Mouse (Mus musculus) adrenal gland, adult 8-10 months (tissue): ENCODE measurements around the gene Atg2a. TPM values are rescaled to one million over a fixed set of nuclear protein-coding genes. Genes with fewer than 3 reads are reported as not detected.
"Not testable (repeated sequence)": the region's sequence is repeated elsewhere in the genome, so short reads cannot be mapped to it uniquely, and the experiment has no call there.

Experiments used
- DNase-seq: peaks from one replicate; pipeline ENCODE4 v3.0.0; 2022
- total RNA-seq, 4 experiments: library from RNA; stranded (reverse); gene quantifications; 2 replicates each; pipeline ENCODE4 v1.2.4; 2022

Atg2a gene
- total RNA-seq, 4 experiments from 2014 or later: 38.6 to 57.9 (median 48.3) TPM

DNA sequence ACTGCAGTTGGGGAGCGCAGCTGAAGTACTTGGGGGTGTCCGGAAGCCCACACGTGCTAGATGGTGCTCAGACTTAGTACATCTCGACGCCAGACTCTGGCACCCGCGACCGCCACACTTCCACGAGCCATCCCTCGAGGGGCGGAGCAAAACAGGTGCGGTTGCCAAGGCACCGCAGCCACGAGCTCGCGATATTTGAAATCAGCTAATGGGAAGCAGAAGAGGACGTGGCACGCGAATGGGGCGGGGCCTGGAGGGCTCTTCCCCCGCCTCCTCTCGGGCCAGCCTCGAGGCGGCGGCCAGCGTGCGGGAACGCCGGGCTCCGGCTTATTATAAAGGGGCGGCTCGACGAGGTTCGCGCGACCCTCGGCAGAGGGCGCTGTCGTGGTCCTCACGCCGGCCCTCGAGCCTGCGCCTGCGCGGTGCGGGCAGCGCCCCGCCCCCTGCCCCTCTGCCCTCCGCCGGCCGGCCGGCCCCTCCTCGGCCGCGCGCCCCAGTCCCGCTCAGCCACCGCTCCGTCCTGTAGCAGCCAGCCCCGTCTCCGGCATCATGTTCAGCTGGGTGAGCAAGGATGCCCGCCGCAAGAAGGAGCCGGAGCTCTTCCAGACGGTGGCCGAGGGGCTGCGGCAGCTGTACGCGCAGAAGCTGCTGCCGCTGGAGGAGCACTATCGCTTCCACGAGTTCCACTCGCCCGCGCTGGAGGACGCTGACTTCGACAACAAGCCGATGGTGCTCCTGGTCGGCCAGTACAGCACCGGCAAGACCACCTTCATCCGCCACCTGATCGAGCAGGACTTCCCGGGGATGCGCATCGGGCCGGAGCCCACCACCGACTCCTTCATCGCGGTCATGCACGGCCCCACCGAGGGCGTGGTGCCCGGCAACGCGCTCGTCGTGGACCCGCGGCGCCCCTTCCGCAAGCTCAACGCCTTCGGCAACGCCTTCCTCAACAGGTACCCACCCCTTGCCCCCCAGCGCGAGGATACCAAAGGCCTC, 35.3 kb downstream of the Atg2a start, which contains the start of gene Ehd1:
Ehd1 (plus strand) TSS at position 300 of the 996 bp plus-strand sequence.
- peak; percentile 98 for DNase-seq

DNA sequence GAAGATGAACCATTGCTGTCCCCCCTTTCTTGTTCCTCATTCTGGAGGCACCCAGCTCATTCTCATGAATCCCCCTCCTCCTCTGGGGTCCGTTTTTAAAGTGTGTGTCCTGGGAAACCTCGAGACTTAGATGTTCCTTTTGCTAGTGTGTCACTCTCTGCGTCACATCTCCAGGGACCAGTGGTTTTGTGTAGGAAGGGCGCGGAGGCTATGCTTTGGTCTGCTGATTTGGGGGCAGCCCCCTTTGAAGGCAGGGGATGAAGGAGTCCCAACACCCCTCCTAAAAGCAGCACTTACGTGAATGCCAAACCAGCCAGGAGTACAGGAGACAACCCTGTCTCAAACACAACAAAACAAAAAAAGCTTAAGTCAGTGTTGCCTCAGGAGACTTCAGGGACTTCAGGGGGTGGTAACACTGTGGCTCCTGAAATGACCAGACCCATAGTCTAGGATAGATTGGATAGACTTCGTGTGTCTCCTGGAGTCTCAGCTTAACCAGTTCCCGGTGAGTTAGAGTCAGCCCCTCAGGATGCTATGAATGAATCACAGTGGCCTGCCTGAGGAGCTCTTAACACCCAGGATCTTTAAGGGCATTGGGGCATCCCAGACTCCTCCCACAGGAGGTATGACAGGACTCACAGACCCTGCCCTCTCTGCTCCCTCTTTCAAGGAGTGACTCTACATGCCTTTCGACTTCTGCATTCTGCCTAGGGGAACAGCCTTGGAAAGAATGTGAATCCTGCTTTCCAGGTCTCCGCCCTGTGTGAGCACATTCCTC, 36.4 kb downstream of the Atg2a start:
- DNase-seq: peak; percentile 82

DNA sequence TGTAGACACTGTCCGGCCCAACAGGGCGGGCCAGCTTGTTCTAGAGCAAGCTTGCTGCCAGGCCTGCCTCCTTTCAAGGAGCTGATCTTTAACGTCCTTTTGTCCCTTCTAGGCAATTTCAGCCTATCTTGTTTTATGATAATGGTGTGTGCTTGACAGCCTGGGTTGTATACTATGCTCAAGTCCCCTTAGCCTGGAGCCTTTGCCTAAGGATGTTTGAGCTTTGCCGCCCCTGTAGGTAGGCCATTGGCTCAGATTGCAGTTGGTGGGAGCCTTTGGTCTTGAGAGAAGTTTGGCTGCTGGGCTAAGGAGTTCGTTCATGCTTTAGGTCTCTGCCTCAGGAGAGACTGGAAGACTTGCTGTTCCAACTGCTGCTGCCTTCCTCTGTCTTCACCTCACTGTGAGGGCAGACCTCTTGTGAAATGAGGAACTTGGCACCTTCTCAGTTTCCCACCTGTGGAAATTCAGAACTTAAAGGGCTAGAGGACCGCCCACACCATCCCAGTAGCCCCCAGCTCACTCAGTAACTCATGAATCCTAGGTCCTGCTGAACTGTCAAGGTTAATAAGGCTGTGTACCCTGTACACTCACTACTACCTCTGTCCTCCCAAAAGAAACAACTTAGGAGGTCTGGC, 37.1 kb downstream of the Atg2a start:
- DNase-seq: no peak

DNA sequence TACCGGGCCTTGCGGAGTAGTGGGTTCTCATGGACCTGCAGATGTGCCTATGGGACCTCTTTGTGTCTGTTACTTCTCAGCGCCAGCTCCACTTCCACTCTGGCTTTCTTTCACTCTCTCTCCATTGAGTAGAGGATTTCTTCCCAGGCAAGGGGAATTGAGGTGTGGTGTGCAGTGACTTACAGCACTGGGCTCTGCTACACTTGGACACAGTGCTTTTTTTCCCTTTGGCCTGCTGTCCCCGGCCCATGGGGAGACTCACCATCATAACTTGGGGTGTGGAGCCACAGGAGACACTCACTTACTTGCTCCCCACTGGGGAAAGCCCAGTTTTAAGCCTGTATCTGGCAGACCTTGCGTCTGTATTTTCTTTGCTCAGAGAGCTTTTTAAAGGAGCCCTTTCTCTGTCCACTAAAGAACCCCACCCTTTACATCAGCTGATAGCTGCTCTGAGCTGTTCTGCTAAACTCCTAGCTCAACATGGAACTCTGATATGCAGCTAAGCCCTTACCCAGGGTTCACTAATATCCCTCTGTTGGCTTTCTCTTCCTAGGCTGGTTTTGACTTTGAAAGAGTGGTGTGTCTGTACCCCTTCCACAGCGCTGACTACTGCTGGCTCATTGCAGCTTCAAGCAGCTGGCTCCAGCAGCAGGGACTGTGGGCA, 38.1 kb downstream of the Atg2a start:
- DNase-seq: no peak

DNA sequence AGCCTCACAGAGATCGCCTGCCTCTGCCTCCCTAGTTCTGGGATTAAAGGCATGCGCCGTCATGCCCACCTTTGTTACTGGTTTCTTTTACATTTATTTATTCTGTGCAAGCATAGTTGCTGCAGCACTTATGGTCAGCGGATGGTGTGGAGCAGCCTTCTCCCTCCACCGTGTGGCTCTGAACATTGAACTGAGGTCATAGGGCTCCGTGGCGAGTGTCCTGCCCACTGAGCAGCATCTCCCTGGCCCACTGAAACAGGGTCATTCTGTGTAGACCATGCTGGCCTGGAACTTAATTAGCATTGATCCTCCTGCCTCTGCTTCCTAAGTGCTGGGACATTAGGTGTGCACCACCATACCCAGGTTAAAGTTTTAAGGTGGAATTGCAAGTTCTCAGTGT, 39.1 kb downstream of the Atg2a start:
- DNase-seq: no peak

DNA sequence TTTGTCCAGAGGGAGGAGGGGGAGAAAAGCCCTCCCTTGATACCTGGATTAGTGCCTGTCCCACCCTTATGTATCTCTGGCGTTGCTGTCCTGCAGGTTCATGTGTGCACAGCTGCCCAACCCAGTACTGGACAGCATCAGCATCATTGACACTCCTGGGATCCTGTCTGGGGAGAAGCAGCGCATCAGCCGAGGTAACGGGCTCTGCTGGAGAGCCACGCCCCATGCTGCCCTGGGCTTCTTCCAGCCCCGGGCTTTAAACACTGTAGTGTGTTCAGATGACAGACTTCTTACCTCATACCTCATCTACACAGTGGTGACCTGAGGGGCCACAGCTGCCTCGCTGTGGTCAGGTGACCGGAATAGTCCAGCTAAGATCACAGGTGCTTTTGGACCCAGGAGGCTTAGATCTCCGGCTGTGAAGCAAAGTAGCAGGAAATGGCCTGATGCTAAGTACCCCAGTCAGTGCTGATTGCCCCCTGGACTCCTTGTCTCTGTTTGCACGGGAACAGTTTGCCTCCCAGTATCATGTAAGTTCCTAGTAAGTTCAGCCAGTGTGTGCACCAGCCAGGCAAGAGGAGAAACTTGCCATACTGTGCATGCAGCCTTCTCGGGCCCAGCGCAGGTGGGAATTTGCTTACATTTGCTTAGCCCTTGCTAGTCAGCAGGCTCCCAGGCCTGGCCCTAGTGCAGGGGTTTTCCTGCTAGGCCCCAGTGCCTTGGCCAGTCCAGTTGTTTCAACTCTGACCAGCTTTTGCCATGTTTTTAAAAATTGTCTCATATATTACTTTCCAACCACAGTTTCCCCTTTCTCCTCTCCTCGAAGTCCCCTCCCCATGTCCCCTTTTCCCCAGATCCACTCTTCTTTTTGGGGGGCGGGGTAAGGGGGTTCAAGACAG, 39.9 kb downstream of the Atg2a start:
- no peak for DNase-seq

DNA sequence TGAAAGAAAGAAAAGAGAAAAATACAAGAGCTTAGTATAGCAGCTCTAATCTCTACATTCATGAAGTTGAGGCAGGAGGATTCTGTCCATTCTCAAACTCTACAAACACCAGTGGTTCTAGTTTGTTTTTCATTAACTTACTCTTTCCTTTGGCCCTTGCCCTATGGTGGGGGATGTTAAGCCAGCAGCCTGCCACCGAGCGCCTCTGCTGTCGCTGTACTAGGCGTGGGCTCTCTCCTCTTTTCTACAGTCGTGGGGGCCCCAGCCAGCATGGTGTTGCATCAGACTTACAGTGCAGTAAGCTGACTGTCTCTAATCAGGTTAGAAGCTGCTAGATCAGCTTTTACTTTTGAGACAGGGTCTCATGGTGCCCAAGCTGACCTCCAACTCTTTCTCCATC, 41.5 kb downstream of the Atg2a start:
- no peak for DNase-seq

DNA sequence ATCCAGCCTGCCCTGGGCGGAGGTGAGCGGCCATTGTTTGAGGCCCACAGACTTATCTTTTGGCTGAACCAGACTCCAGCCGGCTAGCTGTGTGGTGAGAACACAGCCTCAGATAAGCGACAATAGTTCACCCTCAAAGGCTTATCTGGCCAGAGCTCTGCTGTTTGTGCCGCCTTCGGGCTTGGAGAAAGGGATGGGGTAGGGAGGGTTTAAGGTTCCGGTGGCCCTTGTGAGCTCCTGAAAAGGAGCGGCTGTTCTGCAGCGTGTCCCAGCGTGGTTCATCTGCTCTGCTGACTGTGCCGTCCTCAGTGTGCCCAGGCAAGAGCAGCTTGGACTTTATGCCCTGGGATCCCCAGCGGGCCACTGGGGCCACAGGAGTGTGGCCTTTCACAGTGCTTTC, 43.0 kb downstream of the Atg2a start:
- DNase-seq: no peak

DNA sequence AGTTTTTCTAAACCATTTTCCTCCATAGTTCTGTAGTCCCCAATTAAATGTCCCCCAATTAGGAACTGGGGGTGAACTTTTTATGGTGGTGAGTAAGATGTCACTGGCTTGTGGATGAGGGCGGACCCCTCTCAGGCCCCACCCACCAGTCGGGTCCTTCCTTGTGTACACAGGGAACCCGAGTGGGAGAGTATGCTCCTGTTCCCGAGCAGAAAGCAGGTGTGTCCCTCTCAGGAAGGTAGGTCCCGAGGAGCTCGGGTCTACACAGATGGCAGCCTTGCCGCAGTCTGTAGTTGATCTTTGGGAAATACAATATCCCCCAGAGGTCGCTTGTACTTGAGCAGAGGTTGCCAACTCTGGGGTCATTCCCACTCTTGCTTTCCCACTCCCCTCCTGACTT, 43.8 kb downstream of the Atg2a start:
- no peak for DNase-seq

DNA sequence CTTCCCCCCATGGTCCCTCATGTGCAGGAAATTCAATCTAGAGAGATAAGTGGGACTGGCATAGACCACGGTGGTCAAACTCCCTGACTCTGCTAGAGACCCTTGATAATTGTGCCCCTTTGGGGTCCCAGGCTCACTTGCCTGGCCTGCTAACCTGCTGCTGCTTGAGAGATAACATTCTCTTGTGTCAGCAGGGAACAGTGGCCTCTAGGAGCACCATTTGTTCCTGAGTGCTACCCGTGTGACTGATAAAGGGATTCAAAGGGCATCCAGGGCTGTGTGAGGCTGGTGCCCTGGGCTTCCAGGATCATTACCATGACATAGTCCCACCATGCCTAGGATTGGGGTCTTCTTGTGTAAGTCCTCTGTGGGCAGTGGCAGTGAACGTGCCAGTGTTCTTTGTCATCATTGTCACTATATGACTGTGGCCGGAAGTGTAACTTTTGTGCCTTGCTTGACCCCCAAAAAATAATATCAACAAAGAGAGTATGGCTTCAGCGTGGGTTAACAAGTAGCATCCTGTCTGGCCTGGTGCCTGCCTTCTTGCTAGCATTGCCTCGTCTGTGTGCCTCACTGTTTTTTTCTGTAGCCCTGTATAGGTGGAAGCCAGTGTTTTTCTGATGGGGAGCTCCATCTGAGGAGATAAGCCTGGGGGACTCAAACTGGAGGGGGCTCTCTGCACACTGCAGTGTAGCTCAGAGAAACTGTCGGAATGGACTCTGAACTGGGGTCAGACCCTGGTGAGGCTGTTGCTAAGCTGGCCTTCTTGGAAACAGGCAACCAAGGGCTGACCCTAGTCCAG, 44.4 kb downstream of the Atg2a start:
- DNase-seq: no peak

DNA sequence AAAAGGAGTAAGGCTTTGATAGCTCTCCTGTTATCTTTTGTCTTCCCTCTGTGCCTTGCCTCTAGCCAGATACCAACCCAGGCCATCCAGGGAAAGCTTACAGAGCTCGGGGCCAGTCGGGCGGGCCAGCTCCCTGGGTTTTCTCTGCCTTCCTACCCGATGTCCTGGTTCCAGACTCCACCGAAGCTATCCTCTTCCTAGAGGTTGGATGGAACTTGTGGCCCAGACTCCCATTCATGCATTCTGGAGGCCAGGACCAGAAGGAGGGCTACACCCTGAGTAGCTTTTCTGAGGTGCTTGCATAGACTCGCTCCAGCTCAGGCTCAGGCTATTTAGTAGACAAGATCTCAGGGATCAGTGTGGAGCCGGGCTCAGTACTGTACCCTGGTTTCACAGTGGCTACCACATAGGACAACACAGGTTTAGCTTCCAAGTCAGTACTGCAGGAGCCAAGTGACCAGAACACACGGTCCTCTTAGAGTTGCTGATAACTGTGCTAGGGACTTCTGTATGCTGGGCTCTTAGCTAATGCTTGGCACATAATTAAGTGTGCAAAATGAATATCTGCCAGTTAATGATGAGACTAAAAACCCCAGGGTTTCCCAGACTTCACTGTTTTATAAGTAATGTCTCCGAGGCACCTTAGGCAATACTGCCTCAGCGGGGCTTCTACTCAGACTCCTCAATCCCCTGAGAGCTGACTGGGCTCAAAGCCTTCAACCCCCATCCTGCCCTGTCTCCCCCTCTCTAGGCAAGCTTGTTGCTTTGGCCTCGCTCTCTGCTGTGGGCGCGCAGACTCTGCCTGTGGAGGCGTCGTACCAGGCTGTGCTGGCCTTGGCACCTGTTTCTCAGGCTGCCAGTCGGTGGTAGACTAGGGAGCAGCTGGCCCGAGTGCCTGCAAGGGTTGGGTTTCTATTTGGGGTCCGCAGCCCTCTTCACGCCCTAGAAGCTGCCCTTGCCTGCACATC, 45.2 kb downstream of the Atg2a start:
- DNase-seq: no peak

DNA sequence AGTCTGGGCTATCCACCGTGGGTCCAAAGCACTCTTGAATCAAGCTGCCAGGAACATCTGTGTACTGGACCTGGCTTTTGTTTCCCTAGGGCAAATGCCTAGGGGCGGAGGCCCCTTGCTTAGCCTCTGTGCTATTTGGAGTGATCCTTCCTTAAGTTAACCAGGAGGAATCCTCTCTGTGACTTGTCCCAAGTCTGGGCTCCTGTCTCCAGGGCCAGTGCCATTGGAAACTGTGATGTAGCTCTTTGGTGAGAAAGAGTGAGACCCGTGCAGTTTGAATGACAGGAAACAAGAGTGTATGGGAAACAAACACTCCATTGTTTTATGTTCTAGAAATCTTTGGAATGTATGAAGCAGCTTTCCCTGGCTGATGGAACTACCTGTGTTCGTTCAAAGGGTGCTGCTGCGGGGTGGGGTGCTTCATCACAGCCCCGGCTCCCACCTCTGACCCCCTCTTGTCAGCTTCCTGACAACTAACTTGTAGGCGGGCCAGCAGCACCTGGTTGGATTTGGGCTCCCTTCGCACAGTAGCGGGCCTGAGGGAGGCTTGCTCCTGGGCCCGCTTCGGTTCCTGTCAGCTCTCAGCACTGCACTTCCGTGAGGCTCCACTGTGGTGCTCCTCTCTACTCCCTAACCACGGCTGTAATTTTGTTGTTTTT, 46.9 kb downstream of the Atg2a start:
- no peak for DNase-seq

DNA sequence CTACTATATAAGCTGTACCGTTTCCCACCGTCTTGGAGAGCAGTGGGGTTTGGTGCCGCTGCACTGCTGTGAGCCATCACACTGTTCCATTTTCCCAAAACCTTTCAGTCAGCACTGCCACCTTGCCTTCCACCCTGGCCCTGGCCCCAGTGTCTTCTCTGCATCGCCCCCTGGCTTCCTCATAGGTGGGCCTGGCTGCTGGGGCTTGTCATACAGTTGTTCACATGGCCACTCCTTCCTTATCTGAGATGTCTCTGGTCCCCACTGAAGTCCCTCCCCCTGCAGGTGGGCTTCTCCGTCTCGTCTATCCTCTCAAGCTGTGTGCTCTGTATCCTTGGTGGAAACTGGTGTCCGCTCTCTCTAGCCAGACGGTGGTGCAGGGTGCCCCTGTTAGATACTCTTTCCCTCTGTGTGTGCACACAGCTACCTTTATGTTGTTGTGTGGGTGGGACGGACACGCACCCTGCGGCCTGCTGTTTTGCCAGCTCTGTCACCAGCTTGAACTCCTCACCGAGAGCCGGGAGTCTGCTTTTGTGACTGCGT, 48.3 kb downstream of the Atg2a start:
- DNase-seq: no peak

DNA sequence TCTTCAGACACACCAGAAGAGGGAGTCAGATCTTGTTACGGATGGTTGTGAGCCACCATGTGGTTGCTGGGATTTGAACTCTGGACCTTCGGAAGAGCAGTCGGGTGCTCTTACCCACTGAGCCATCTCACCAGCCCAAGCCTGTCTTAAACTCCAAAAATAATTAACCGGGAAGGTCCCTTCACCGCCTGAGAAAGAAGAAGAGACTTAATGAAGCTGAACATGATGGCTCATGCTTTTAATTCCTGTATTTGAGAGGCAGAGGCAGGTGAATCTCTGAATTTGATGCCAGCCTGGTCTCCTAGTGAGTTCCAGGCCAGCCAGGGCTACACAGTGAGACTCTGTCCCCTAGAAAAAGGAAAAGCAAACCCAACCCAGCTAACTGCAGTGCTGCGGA, 49.2 kb downstream of the Atg2a start:
- not testable (repeated sequence) for DNase-seq

DNA sequence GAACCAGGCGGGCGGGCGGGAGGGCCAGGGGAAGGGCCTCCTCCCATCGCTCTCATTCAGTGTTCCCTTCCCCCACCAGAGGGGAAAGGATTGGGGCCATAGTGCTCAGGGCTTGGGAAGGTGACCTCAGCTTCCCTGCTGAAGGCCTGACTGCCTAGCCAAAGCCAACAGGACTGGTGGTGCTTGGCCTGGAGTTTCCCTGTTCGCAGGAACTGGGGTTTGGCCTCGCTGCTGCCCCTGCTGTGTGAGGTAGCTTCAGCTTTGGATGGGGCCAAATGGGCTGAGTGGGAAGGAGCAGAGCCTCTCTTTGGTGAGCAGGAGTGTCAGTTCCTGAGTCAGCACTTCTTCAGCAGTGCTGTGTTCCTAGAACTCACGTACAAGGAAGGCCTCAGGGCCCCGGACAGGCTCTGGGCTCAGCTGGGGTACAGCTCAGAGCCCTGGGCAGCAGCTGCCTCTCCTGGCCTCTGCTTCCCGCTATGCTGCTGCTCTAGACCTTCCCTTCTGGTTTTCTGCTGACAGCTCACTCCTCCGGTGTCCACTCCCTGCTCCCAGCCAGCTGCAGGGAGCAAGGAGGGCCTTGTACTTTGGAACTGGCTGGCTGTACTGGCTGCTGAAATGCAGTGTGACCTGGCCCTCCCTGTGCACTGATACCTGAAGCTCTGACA, 49.8 kb downstream of the Atg2a start:
- no peak for DNase-seq

DNA sequence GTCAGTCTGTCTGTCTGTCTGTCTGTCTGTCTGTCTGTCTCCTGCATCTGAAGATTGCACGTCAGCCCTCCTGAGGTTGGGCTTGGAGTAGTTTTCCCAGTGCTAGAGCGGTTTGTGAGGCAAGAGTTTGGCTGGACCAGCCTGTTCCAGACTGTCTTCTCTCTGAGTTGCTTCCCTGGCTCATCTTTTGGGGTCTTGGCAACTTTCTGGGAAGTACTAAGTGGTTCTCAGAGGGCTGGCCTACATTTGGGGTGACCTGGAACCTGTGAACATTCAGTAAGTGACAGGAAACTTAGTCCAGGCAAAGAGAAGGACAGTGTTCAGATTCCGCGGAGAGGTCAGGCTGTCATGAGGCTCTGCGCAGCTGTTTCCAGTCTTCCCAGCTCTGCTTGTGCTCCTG, 50.8 kb downstream of the Atg2a start:
- DNase-seq: no peak

DNA sequence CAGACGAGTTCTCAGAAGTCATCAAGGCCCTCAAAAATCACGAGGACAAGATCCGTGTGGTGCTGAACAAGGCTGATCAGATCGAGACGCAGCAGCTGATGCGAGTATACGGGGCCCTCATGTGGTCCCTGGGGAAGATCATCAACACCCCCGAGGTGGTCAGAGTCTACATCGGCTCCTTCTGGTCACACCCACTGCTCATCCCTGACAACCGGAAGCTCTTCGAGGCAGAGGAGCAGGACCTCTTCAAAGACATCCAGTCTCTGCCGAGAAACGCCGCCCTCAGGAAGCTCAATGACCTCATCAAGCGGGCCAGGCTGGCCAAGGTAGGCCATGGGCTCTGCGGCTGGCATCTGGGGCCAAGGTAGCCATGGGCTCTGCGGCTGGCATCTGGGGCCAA, 52.8 kb downstream of the Atg2a start:
- no peak for DNase-seq
